Mouse (Mus musculus) inflammation-experienced regulatory T-cells, adult 6 months (primary cell): Measurements from ENCODE around the gene Gm14406. TPM values are rescaled to one million over a fixed set of nuclear protein-coding genes. Genes with fewer than 3 reads are reported as not detected.
"Not testable (repeated sequence)": the region's sequence is repeated elsewhere in the genome, so short reads cannot be mapped to it uniquely, and the experiment has no call there.

Source experiments
- ATAC-seq: one replicate; pipeline ENCODE4 v1.8.0; 2017
- polyA plus RNA-seq, 3 experiments: library from polyadenylated mRNA; unstranded; fragments of 100-300 nt; shearing (Covaris generic); gene quantifications; one replicate each; pipeline ENCODE4 v1.2.1; 2017

The Gm14406 gene
- not detected for polyA plus RNA-seq

DNA sequence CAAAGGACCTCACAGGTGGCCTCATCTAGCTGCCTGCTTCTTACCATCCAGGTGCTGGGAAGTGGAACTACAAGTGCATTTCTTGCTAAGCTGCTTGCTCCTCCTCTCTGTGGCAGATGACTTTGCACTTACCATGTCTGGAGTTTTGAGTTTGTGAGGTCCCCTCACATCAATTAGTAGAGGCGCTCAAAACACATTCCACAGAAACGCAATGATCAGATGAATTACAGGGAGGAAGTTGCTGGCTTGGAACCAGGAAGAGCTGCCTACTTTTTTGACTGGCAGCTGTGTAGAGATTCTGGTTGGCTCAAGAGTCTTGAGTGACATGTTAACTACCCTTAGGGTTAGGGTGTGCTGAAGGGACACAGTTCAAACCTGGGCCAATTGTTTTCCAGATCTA is at the start of gene Gm14406:
TSS of gene Gm14406 (minus strand) at position 213 of the 400 bp plus-strand sequence.
- ATAC-seq, result not testable (repeated sequence)

GRCm38 (mm10) chr2:177575141-177575540 is 2.9 kb downstream of the Gm14406 start:
- not testable (repeated sequence) for ATAC-seq

DNA sequence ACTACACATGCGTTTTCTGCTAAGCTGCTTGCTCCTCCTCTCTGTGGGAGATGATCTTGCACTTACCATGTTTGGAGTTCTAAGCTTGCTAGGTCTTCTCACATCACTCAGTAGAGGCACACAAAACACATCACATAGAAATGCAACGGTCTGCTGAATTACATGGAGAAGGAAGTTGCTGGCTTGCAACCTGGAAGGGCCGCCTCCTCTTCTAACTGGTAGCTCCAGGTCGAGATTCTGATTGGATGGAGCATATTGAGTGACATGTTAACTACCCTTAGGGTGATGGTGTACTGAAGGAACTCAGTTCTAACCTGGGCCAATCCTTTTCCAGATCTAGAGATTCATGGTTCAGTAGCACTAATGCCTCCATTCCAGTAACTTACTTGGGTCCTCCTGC is 18.6 kb downstream of the Gm14406 start:
- not testable (repeated sequence) for ATAC-seq

DNA sequence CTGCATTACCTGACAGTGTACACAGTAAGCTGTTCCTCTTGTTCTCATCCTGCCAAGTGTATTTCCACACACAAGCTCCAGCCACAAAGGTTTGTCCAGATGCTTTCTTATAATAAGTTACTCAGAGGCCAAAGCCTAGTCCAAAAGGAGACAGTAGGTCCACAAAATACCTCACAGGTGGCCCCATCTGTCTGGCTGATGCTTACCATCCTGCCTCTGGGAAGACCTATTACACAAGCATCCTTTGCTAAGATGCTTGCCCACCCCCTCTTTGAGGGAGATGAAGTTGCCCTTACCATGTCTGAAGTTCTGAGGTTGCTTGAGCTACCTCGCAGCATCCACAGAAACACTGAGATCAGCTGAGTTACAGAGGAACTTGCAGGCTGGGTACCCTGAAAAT is 22.7 kb downstream of the Gm14406 start:
- not testable (repeated sequence) for ATAC-seq

GRCm38 (mm10) chr2:177537717-177538116 is 40.3 kb downstream of the Gm14406 start:
- ATAC-seq, result not testable (repeated sequence)

- not testable (repeated sequence) for ATAC-seq
Observed at GRCm38 (mm10) chr2:177537141-177537540, 40.9 kb downstream of the Gm14406 start.

DNA sequence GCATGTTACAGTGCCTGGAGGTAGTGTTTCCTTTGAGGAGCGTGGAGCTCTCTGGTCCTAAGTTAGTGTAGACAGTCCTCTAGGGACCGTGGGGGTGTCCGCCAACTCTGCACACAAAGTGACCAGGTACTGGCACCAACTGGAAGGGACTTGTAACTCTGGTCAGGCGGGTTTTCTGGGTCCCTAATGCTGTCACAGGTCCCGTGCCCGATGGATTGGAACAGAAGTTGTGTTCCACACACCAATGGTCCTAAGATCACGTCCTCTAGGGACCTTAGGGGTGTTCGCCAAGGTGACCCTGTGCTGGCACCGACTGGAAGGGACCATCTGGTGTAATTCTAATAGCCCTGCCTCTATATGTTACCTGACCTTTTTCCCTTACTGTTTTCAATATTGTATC is 42.1 kb downstream of the Gm14406 start:
- no peak for ATAC-seq

DNA sequence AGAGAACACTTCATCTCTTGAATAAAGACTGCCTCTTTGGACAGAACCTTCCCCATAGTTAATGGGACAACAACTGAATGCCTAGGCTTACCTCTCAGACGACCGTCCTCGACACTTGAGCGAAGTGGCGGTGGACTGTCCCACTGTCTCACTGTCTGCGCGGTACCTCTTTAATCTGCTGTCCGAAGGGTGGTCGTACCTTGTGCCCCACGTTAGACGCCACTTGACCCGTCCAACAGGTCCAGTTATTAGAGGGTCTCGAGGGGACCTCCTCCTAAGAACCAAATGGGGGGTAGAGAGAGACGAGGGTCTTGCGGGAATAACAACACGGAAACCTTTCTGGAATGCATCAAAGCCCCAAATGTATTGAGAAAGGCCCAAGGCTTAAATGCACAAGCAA is 53.8 kb downstream of the Gm14406 start:
- ATAC-seq, result not testable (repeated sequence)

- not testable (repeated sequence) for ATAC-seq
Observed at GRCm38 (mm10) chr2:177523674-177524073, 54.3 kb downstream of the Gm14406 start.

DNA sequence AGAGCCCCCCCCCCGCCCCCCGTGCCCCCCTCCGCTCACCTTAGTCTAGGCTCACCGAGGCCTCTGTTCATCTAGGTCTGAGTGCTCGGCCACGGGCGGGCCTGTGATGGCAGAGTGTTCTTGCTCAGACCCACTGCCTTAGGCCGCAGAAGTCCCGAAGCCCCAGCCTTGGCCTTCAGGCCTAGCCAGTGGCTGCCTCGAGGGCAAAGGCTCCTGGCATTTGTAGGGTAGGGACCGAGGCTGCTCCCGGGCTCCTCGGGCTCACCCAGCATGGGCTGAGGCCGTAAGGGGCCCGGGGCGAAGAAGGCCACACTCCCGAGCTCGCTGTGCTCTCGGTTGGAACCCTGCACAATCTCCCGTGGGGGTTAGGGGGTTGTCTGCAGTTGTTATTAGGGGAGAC is 54.9 kb downstream of the Gm14406 start:
- ATAC-seq, result no peak

GRCm38 (mm10) chr2:177520035-177520434 is 58.0 kb downstream of the Gm14406 start:
- ATAC-seq, result no peak

Other genes starting within 250 kb of the Gm14406 start
- gene Gm14418, start 179.9 kb downstream of the Gm14406 start, polyA plus RNA-seq, result 1 to 10 TPM in 1 of 3 experiments, under 1 TPM in 1, not detected in 1; 0.49 to 1.4 TPM
- gene Zfp970, start 113.5 kb downstream of the Gm14406 start, polyA plus RNA-seq, result 1 to 10 TPM; 6.2 to 8.7 (median 7.8) TPM
- gene Gm14403, start 80.0 kb downstream of the Gm14406 start, polyA plus RNA-seq, result not detected
- gene Gm14322, start 181.1 kb upstream of the Gm14406 start, polyA plus RNA-seq, result under 1 TPM in 1 of 3 experiments, not detected in 2; 0.98 TPM